Mouse (Mus musculus) stomach, embryonic 16.5 days (tissue): ENCODE results near the gene Plxnd1. TPM values are rescaled to one million over a fixed set of nuclear protein-coding genes. Genes with fewer than 3 reads are reported as not detected.
A peak's percentile ranks its signal among the peaks of the same experiment; 100 is the strongest.

Source experiments
- ATAC-seq: fragments of 200-750 bp; cut with Nextera tagmentation; 2 replicates; pipeline ENCODE4 v1.8.0; 2017; ENCODE audit warnings: moderate number of reproducible peaks, moderate TSS enrichment; ENCODE audit not compliant: insufficient read depth, low FRiP score
- H3K27ac ChIP-seq: fragments of 300-500 bp; sonication (generic); 2 replicates; pipeline ENCODE4 v1.5.1; 2014; ENCODE audit warnings: low read length
- H3K27me3 ChIP-seq: fragments of 300-500 bp; sonication (generic); 2 replicates; pipeline ENCODE4 v1.6.1; 2014; ENCODE audit warnings: low read length, control low read depth, mixed read lengths; ENCODE audit not compliant: control insufficient read depth, insufficient read depth
- H3K36me3 ChIP-seq: fragments of 300-500 bp; sonication (generic); 2 replicates; pipeline ENCODE4 v1.6.1; 2014; ENCODE audit warnings: low read length; ENCODE audit not compliant: control insufficient read depth, insufficient read depth
- H3K4me1 ChIP-seq: fragments of 300-500 bp; sonication (generic); 2 replicates; pipeline ENCODE4 v1.6.1; 2014; ENCODE audit warnings: low read length, control low read depth, mixed read lengths; ENCODE audit not compliant: control insufficient read depth, insufficient read depth
- H3K4me2 ChIP-seq: fragments of 300-500 bp; sonication (generic); 2 replicates; pipeline ENCODE4 v1.6.1; 2014; ENCODE audit warnings: low read depth, low read length, mixed read lengths
- H3K4me3 ChIP-seq: fragments of 300-500 bp; sonication (generic); replicated peaks from 2 replicates; pipeline ENCODE4 v1.5.1; 2014; ENCODE audit warnings: mild to moderate bottlenecking, low read length
- H3K9ac ChIP-seq: fragments of 300-500 bp; sonication (generic); 2 replicates; pipeline ENCODE4 v1.6.1; 2014; ENCODE audit warnings: low read length
- H3K9me3 ChIP-seq: fragments of 300-500 bp; sonication (generic); replicated peaks from 2 replicates; pipeline ENCODE4 v1.6.1; 2016; ENCODE audit warnings: low read length, control low read depth; ENCODE audit not compliant: control insufficient read depth
- WGBS: fragments of 180-500 bp; shearing (Covaris S2); extraction: QIAGEN DNeasy Blood & Tissue Kit; methylation state at CpG from one replicate; pipeline ENCODE4 v1.1.7; 2014; 5-methylcytosine and 5-hydroxymethylcytosine counted together
- polyA plus RNA-seq: library from polyadenylated mRNA; unstranded; fragments of >200 nt; fragmentation: Nextera tagmentation; extraction: Ambion mirVana; gene quantifications from 2 replicates; pipeline ENCODE4 v1.2.1, GENCODE M21; 2015

Plxnd1 gene
- polyA plus RNA-seq, 1 experiment from 2014 or later, result 27.7 TPM

- 83% methylated on average over 6 of the region's 6 CpGs for WGBS
- Histone ChIP-seq H3K4me2 (no peak overlapping the region), H3K4me1 (peaks cover 16% of the 10 kb centered on the region), H3K4me3 (no peak overlapping the region), H3K9me3 (no peaks in the 10 kb centered on the region), H3K27ac (no peak overlapping the region), H3K9ac (no peak overlapping the region), H3K27me3 (no peaks in the 10 kb centered on the region), H3K36me3 (no peaks in the 10 kb centered on the region)
- ATAC-seq, result no peak
Observed at GRCm38 (mm10) chr6:115968700-115969099, 26.1 kb downstream of the Plxnd1 start.

- Histone ChIP-seq H3K9me3 (no peaks in the 10 kb centered on the region), H3K4me1 (peaks cover 16% of the 10 kb centered on the region), H3K36me3 (no peaks in the 10 kb centered on the region), H3K27me3 (no peaks in the 10 kb centered on the region), H3K4me3 (no peak overlapping the region), H3K27ac (no peak overlapping the region), H3K9ac (no peak overlapping the region), H3K4me2 (no peak overlapping the region)
- no peak for ATAC-seq
- 75% methylated on average over 5 of the region's 5 CpGs for WGBS
Observed at GRCm38 (mm10) chr6:115968086-115968485, 26.7 kb downstream of the Plxnd1 start.

DNA sequence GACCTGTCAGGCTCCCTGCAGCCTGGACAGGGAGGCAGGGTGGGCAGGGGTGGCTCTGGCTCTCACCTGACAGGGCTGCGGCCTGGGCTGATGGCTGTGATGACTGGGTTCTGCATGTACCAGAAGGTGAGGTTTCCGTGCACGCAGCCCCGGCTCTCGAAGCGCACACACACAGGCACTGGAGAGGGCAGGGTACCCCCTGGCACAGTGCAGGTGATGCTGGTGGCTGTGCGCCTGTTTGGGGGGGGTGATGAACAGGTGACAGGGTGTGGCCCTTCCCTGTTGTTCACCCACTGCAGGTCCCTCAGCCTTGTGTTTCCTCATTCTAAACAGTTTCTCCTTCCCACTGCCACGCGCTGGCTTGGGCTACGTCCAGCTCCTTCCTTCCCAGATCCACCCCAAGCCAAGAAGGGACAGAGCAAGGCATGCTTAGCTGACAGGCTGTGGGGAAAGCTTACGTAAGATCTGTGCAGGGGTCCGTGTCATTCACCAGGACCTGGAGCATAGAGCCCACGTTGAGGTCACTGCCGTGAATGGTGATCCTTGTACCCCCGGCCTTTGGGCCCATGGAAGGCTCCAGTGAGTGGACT is 27.4 kb downstream of the Plxnd1 start:
- WGBS, result 92% methylated on average over 15 of the region's 15 CpGs
- Histone ChIP-seq H3K9me3 (no peaks in the 10 kb centered on the region), H3K4me1 (peaks cover 11% of the 10 kb centered on the region), H3K4me3 (no peak overlapping the region), H3K27me3 (no peaks in the 10 kb centered on the region), H3K4me2 (no peak overlapping the region), H3K36me3 (no peaks in the 10 kb centered on the region), H3K9ac (no peak overlapping the region), H3K27ac (no peak overlapping the region)
- no peak for ATAC-seq

DNA sequence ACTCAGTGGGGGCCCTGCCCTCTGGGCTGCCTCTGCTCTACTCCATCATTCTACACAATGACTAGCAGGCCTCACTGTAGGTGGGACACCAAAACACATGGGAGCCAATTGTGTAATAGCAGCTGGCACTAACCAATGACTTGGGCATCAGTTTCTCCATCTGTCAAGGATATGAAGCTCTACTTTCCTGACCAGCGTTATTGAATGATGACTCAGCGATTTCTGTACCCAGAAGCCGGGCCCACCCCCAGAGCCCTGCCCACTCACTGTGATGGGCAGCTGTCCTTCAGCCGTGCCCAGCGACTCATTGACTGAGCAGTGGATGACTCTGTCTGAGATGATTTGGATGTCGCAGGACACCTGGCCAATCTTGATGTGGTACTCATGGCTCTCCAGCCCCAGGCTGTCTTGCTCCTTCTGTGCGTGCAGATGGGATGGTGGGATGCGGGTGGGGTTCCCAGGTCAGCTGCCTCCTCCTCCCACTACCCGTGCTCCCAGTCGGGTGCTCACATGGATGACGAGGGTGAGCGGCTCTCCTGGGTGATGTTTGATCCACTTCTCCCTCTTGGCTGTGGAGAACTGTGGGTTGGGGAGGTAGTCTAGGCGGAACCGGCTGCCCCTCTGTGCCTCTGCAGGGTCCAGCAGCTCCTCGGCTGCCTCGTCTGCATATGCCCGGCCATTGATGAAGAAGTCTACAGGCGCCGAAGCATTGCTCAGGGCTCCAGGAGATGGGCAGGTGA is 28.4 kb downstream of the Plxnd1 start:
- ATAC-seq, result no peak
- 94% methylated on average over 19 of the region's 19 CpGs for WGBS

DNA sequence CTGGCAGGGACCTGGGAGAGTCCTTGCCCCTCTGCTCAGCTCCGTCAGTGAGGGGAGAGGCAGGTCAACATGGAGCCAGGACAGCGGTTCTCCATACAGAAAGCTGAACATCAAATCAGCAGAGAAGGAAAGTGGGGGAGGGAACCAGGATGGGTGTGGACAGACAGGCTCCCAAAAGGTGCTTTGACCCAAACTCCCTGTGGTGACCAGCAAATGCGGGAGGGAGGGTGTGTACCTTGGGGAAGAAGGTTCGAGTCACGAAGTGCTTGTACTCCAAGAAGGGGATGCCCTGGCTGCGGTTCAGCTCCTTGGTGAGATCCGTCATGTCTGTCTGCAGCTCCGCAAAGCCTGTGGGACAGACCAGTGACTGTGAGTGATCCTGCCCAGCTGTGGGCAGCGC is 31.1 kb downstream of the Plxnd1 start:
- Histone ChIP-seq H3K4me3 (no peak overlapping the region), H3K9me3 (no peaks in the 10 kb centered on the region), H3K36me3 (no peaks in the 10 kb centered on the region), H3K27ac (no peak overlapping the region), H3K4me1 (peaks cover 12% of the 10 kb centered on the region), H3K4me2 (no peak overlapping the region), H3K27me3 (no peaks in the 10 kb centered on the region), H3K9ac (no peak overlapping the region)
- ATAC-seq, result no peak
- 77% methylated on average over 9 of the region's 9 CpGs for WGBS

More for the DNA sequence above, 28.4 kb downstream of the Plxnd1 start:
- Histone ChIP-seq H3K4me2 (no peak overlapping the region), H3K4me1 (peaks cover under 1% of the 10 kb centered on the region), H3K9me3 (no peaks in the 10 kb centered on the region), H3K27ac (no peak overlapping the region), H3K4me3 (no peak overlapping the region), H3K36me3 (no peaks in the 10 kb centered on the region), H3K9ac (no peak overlapping the region), H3K27me3 (no peaks in the 10 kb centered on the region)

DNA sequence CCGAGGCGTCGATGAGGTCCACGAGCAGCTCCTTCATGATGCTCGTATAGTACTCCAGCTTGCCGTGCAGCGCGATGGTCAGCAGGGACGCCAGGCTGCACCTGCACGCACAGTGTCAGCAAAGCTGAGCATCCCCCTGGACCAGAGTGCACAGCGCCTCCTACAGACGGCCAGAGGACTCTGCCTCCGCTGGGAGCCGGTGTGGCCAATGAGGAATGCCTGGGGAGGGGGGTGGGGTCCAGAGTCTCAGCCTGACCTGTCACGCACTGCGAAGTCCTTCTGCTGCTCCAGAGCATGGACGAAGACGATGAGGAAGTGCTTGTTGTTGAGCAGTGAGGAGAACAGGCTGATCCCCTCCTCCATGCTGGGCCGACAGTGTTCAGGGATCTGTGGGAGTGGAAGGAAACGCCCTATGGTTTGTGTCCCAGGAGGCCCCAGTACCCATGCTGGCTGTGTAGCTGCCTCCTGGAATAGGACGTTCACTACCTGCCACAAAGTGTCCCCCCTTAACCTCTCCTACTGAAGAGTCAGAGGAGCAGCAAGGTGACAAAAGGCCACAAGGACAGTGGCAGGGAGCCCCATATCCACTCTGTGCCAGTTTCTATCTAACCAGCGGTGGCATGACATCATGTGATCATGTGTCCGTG is 32.2 kb downstream of the Plxnd1 start:
- ATAC-seq, result no peak
- Histone ChIP-seq H3K36me3 (no peaks in the 10 kb centered on the region), H3K27me3 (no peaks in the 10 kb centered on the region), H3K4me2 (no peak overlapping the region), H3K4me1 (peaks cover 18% of the 10 kb centered on the region), H3K4me3 (no peak overlapping the region), H3K9me3 (no peaks in the 10 kb centered on the region), H3K27ac (no peak overlapping the region), H3K9ac (no peak overlapping the region)
- WGBS, result 57% methylated on average over 23 of the region's 23 CpGs

GRCm38 (mm10) chr6:115961743-115962142 is 33.1 kb downstream of the Plxnd1 start:
- Histone ChIP-seq H3K4me2 (no peak overlapping the region), H3K36me3 (no peaks in the 10 kb centered on the region), H3K27me3 (no peaks in the 10 kb centered on the region), H3K4me1 (peaks cover 26% of the 10 kb centered on the region), H3K4me3 (no peak overlapping the region), H3K9me3 (no peaks in the 10 kb centered on the region), H3K9ac (no peak overlapping the region), H3K27ac (no peak overlapping the region)
- WGBS, result 89% methylated on average over 3 of the region's 3 CpGs
- ATAC-seq, result no peak

DNA sequence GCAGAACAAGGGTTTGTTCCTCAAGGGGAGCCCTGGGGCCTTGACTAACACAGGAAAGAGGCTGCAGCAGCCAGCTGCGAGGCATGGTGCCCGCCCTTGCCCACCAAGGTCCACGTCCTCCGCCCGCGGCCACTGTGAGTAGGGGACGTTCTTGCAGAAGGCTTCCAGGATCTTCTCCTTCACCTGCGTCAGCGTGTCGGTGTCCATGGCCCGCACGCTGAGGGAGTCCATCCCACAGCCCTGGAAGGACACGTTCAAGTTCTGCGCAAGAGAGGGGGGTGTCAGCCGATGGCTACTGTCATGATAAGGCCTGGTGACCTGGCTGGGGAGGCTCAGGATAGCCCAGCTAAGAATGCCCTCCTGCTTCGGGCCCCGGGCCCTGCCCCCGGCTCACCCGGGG is 34.5 kb downstream of the Plxnd1 start:
- Histone ChIP-seq H3K4me1 (peaks cover 31% of the 10 kb centered on the region), H3K27me3 (no peaks in the 10 kb centered on the region), H3K4me3 (no peak overlapping the region), H3K9me3 (no peaks in the 10 kb centered on the region), H3K36me3 (no peaks in the 10 kb centered on the region), H3K4me2 (no peak overlapping the region), H3K27ac (no peak overlapping the region), H3K9ac (no peak overlapping the region)
- 91% methylated on average over 19 of the region's 19 CpGs for WGBS
- ATAC-seq, result no peak

DNA sequence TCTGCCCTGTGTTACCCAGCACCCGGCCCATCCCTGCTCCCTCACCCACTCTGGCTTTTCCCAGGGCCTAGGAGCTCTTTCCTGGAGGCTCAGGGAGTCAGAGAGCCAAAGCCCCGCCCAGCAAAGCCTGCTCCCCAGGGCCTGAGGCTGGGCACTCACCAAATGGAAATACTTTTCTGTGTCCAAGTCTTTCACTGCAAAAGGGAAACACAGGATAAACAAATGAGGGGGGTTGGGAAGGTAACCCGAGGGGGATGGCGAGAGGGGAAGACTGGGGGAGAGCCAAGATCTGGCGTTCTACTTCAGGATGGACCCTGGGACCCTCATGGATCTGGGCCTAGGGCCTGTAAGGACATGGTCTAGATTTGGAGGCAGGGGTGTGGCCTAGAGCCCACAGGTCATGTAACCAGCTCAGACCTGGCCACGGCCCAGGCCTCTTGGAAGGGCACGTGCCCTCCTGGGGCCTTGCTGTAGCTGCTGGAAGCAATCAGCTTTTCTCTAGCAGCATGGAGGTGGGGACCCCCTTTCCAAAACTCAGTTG is 35.6 kb downstream of the Plxnd1 start:
- Histone ChIP-seq H3K9ac (peak overlapping the region; percentile 43), H3K9me3 (no peaks in the 10 kb centered on the region), H3K27ac (peak overlapping the region; percentile 64; the same call in 1 of the 2 replicates), H3K4me1 (peaks cover 36% of the 10 kb centered on the region), H3K4me3 (no peak overlapping the region), H3K27me3 (no peaks in the 10 kb centered on the region), H3K4me2 (no peak overlapping the region), H3K36me3 (no peaks in the 10 kb centered on the region)
- peak; percentile 56; the same call in 1 of the 2 replicates for ATAC-seq
- WGBS, result 58% methylated on average over 7 of the region's 7 CpGs
